Mouse (Mus musculus) embryo, embryonic 11 days (tissue): ENCODE measurements around the gene Brms1l.

Source experiments
- DNase-seq: peaks from one replicate; pipeline ENCODE4 v3.0.0-alpha.2; 2015

The Brms1l gene

DNA sequence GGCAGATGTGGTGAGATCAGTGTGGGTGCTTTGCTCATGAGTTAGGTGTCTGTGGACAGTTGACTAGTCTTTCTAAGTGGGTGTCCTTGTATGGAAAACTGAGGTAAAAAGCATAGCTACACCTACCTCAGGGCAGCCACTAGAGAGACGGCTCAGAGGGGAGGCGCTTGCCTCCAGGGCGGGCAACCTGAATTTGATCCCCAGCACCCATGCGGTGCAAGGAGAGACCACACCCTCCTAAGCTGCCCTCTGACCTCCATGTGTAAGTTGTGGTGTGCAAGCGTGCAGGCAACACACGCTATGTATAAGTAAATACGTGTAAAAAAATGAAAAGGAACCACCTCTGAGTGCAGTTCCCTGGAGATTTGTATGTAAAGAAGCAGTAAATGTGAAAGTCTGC, 24.5 kb downstream of the Brms1l start:
- no peak for DNase-seq

- no peak for DNase-seq
Measured at GRCm38 (mm10) chr12:55867738-55868137, 31.6 kb downstream of the Brms1l start.

DNA sequence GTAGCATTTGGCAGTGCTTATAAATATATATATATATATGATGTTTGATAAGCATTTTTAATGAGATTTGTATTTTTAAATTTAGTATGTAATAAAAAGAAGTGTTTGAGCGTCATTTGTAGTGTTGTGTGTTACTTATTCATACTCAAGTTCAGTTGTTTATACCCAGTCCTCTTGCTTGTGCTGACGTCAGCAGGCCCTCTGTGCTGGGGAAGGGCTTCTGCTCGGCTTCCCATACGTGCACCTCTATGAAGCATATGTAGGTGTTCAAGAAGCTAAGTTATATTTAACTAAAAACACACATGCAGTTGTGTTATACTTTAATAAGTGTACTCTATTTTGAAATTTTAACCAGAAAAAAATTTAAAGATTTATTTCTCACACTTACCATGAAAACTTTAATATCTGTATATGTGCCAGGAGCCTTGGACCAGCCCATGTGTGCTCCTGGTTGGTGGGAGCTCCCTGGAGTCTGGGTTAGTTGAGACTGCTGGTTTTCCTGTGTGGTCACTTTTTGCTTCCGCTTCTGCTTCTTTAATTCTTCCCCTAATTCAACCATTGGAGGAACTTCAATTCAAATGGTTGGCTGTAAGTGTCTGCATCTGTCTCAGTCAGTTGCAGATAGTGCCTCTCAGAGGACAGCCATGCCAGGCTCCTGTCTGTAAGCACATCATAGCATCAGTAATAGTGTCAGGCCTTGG, 33.6 kb downstream of the Brms1l start:
- DNase-seq = no peak

DNA sequence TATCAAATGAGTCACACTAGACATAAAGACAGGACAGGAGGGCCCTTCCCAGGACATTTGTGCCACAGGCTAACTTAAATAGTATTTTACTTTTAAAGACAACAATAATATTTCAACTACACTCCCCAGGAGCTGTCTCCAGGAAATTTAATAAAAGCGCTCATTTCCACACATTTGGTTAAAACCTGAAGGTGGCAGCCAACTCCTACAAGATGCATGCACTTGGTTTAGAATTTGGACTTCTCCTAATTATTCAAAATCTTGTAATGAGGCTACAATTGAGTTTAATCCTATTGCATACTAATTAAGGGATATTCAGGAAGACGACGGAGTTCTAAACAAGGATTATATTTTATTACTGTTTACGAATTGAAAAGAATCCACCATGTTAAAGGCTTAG, 49.3 kb downstream of the Brms1l start:
- DNase-seq = peak; percentile 3

DNA sequence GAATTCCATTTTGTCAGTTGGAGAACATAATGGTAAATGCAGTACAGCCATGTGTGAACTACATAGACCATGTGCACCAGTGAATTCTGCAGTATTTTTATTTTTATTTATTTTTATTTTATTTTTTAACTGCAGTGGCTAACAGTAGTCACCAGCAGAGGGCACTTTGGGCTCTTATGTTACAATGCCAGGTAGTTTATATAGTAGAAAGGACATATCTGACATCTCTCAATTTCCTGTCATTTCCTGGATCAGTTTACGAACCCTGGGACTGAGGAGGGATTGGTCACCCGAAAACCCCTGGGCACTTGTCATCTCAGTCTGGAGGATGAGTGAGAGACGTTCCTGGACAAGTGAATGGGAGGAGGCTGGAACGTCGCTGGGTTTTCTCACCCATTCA, 52.4 kb downstream of the Brms1l start:
- DNase-seq = peak; percentile 48

DNA sequence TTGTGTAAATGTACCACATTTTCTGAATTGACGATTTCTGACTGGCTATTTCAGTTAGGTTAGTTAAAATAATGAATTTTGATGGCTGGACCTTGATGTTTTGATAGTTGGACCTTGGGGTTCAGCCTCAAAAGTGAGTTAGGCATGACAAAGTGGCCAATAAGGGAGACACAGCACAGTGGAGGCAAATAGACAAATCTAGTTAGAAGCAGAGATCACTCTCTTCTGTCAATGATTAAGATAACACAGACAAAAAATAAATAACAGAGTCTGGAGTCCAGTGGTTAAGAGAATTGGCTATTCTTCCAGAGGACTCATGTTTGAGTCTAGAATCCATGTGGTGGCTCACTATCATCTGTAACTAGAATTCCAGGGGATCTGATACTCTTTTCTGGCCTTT, 68.7 kb downstream of the Brms1l start:
- no peak for DNase-seq

DNA sequence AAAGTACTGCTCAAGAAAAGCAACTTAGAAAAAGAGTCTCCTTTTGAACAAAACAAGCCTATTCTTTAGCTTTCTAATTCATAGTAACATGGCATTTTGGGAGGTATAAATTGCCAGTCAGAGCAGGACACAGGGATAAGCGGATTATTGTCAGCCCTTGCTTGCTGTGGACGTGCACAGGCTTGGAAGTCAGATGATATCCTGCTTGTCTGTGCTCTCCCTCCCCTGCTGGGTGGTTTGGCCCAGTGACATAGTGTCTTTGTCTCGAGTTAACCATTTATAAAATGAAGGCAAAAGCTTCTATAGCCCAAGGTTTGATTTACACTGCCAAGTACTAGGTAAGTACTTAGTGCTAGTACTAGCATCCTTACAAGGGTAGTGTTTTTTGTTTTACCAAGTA, 76.0 kb downstream of the Brms1l start:
- no peak for DNase-seq

DNA sequence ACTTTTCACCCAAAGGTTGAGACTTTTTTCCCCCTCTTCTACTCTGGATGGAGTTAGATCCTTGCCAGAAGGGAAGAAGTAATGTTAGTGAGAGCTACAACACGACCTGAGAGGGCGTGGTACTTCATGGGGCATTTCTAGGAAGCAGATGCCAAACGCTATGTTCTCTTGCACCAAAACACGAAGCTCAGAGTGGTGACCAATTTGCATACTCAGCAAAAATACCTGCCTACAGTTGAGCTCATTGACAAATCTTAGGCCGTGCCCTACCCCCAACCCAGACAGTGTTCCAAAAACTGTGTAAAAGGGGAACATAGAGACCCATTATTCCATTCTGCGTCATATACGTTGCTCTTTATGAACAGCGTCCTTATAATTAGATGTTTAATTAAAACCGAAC, 77.1 kb downstream of the Brms1l start:
- DNase-seq = no peak

GRCm38 (mm10) chr12:55916250-55916649, 80.1 kb downstream of the Brms1l start:
- DNase-seq = no peak

DNA sequence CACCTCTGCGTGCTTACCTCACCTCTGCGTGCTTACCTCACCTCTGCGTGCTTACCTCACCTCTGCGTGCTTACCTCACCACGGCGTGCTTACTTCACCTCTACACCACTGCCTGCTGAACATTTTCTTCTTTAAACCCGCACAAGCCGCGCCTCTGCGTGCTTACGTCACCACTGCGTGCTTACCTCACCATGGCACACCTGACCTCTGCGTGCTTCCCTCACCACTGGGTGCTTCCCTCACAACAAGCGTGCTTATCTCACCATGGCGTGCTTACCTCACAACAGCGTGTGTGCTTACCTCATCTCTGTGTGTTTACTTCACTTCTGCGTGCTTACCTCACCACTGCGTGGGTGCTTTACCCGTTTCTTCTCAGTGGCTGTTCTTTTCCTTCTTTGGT, 80.9 kb downstream of the Brms1l start:
- no peak for DNase-seq
